Mouse (Mus musculus) frontal cortex, adult 2 months (tissue): Measurements from ENCODE around the gene Slc25a35. TPM values are rescaled to one million over a fixed set of nuclear protein-coding genes. Genes with fewer than 3 reads are reported as not detected.
A peak's percentile ranks its signal among the peaks of the same experiment; 100 is the strongest.
"Not testable (repeated sequence)": the region's sequence is repeated elsewhere in the genome, so short reads cannot be mapped to it uniquely, and the experiment has no call there.

ENCODE experiments used
- DNase-seq, 2 experiments: peaks; one replicate each; pipeline ENCODE4 v3.0.0; 2022; ENCODE audit warnings: low spot score in 1 of 2; ENCODE audit errors: extremely low spot score in 1 of 2
- polyA plus RNA-seq: library from polyadenylated mRNA; depleted of rRNA; stranded (reverse); fragments of >200 nt; gene quantifications from 2 replicates; pipeline ENCODE4 v1.2.3, GENCODE M21; 2012

Slc25a35 gene
- polyA plus RNA-seq, 1 experiment, result 15.3 TPM

GRCm38 (mm10) chr11:68957971-68958370, 10.0 kb upstream of the Slc25a35 start:
- no peak for DNase-seq

DNA sequence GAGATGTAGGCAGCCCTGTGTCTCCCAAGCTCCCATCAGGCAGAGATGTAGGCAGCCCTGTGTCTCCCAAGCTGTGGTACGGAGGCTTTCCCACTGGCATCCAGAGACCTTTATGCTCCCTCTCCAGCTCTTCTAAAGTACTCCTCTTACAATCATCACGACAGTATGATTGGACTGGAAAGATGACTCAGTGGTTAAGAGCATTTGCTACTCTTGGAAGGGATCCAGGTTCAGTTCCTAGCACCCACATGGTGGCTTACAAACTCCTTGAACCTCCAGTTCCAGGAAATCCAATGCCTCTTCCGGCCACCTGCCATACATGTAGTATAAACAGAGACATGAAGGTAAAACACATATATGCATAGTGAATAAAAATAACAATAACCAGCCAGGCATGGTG, 6.3 kb upstream of the Slc25a35 start:
- DNase-seq, result peak in 1 of 2 experiments; percentile 33

GRCm38 (mm10) chr11:68962159-68962558, 5.8 kb upstream of the Slc25a35 start:
- not testable (repeated sequence) for DNase-seq

DNA sequence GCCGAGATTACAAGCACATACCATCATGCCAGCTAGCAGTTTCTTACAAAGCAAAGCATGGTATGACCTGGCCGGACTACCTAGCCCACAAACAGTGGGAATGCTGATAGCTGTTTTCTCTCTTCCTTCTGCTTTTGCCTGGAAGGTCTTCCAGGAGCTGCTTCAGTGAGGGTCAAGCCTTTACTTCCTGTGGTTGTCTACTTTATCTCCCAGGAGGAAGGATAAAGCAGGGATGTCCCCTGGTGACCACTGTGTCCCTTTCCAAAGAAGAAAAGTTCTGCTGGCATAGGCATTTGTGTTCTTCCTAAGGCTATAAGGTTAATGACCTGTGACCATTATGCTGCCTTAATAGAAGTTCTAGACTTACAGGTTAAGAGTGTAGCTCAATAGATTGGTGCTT, 4.5 kb upstream of the Slc25a35 start:
- DNase-seq, result no peak

DNA sequence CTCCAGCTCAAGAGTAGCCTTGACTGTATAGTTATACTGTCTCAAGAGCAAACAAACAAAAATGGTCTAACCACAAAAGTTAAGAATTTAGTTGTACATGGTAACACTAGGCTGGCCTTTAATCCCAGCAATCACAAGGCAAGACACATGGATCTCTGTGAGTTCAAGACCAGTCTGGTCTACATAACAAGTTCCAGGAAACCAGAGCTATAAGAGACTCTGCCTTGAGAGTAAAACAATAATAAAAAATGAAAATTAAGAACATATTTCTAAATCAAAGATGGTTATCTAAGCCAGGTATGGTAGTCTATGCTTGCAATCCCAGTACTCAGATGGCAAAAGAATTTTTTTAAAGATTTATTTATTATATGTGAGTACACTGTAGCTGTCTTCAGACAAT, 2.9 kb upstream of the Slc25a35 start:
- DNase-seq, result no peak

DNA sequence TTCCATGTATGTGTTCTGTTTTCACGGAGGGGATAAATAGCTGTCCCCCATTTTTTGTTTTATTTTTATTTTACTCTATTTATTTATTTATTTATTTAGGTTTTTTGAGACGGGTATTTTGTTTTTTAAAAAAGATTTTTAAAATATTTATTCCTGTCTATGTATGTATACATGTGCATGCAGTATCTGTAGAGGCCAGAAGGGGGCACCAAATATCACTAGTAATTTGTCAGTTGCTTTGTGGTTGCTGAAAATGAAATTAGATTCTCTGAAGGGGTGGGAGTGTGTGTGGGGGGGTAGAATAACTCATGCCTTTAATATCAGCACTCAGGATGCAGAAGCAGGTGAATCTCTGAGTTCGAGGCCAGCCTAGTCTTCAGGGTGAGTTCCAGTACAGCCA, 2.1 kb upstream of the Slc25a35 start:
- DNase-seq, result peak in 1 of 2 experiments; percentile 77

DNA sequence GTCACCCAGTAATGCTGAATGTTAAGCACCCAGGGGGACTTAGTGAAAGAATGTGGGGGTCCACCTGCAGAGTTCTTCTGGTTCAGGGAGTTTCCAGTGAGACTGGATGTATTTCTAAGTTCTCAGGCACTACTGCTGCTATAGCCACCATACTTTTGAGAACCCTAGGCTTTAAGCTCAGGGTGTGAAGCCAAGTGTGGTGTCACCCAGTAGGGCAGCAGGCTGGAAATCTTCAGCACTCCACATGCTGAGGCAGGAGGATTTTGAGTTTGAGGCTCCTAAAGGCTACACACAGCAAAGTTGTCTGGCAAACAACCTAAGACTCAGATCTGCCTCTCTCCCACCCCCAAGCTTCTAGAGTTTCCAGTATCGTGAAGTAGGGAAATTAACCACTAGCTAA, 1.4 kb upstream of the Slc25a35 start:
- no peak for DNase-seq

DNA sequence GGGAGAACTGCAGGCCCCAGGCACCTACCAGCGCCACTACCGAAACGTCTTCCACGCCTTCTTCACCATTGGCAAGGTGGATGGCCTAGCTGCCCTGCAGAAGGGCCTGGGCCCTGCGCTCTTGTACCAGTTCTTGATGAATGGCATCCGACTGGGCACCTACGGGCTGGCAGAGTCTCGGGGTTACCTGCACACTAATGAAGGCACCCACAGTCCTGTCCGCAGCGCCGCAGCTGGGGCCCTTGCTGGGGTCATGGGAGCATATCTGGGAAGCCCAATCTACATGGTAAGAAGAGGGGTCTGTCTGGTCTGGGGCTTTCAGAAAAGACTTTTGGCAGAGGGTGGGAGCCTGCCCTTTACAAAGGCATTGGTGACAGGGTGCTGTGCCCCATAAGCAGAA, 821 bp downstream of the Slc25a35 start:
- DNase-seq, result no peak

DNA sequence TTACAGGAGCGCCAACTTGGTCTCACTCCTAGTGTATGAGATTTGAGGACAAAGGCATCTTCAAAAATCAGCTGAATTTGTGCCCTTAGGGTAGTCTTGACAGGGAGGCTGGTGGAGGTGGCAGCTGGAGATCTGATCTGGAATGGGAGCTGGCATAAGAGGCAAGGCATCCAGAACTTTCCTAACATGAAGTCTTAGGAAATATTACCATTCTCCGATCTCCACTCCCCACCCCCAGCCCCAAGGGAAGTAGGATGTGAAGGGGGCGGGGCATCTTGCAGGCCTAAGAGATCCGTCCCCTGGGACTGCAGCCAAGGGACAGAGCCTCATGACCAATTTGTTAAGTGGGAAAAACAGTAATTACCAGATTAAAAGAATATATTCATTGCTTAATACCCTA, 2.3 kb downstream of the Slc25a35 start:
- no peak for DNase-seq

GRCm38 (mm10) chr11:68973250-68974058, 5.5 kb downstream of the Slc25a35 start:
- DNase-seq, result peak; percentile 68 to 79

- DNase-seq, result no peak
Measured at GRCm38 (mm10) chr11:68974059-68974450, 6.1 kb downstream of the Slc25a35 start.

DNA sequence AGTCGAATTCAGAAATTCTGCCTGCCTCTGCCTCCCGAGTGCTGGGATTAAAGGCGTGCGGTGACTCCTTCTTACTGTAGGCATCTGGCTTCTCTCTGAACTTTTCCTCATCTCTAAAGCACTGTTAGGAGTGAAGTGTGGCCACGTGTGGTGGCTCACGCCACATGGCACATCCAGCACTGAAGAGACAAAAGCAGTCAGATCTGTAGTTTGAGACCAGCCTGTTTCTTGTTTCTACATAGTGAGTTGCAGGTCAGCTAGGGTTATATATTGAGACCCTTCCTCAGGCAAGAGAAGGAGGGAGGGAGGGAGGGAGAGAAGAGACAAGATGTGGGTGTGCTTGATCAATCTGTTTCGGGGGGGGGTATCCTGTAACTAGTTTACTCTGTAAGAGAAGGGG, 7.2 kb downstream of the Slc25a35 start, which contains the start of gene Rangrf:
Gene Rangrf, minus strand, starts transcription at position 101 of the 400 bp plus-strand sequence.
- no peak for DNase-seq

DNA sequence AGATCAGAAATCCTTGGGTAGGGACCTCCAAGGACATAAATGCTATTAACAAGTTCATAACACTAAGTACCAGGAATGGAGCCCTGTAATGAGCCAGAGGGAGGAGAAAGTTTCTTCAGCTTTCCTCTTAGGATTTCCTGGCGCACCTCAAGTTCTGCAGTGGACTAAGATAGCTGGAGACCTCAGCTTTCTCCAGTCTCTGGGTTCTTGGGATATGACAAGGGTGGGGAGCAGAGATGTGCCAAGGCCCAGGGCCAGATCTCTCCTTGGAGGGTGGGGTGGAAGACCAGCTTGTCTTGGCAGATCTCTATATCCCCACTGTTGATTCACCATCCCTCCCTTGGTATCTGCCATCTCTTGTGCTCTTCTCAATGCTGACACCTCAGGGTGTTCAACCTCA, 7.7 kb downstream of the Slc25a35 start:
- DNase-seq, result no peak

DNA sequence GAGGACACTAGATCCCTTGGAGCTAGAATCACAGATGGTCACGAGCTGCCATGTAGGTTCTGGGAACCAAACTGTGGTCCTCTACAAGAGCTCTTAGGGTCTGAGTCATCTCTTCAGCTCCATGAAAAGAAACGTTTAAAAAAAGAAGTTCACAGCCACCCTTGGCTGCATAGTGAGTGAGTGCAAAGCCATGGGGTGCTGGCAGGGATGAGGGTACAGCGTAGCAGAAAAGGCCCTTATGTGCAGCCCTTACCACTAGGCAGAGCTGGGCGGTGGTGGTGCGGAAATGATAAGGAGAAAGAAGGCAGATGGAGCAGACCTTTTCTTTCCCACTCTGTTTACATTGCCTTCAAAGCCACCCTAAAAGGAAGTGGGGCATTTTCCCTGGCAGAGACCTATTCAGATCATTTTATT, 11.4 kb downstream of the Slc25a35 start:
- DNase-seq, result peak in 1 of 2 experiments; percentile 54

- DNase-seq, result no peak
Measured at GRCm38 (mm10) chr11:68980919-68981318, 13.0 kb downstream of the Slc25a35 start.

GRCm38 (mm10) chr11:68982639-68983369, 14.9 kb downstream of the Slc25a35 start:
- peak in 1 of 2 experiments; percentile 85 for DNase-seq

DNA sequence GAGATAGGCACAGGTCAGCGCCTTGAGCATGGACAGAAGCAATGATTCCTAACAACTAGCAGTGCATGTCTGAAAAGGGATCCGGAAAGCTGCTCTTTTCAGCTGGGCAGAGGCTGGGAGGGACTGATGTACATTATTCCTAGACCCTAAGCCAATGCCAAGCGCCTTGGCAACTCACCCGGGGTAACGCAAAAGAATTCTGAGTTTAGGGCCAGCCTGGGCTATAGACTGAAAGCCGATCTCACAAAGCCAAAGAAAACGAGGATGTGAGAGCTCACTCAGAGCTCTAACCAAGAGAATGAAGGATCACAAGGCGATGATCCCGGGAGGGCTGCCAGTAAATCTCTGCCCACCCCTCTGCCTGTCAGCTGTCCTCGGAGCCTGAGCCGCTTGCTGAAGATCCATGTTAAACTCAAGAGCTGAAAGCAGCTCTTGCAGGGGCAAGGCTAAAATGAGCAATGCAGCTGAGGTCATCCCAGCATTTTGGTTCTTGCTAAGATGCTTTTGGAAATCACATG, 19.5 kb downstream of the Slc25a35 start:
- no peak for DNase-seq

- DNase-seq, result no peak
Measured at GRCm38 (mm10) chr11:68988341-68988740, 20.4 kb downstream of the Slc25a35 start.

GRCm38 (mm10) chr11:68993122-68993521, 25.2 kb downstream of the Slc25a35 start:
- DNase-seq, result no peak

DNA sequence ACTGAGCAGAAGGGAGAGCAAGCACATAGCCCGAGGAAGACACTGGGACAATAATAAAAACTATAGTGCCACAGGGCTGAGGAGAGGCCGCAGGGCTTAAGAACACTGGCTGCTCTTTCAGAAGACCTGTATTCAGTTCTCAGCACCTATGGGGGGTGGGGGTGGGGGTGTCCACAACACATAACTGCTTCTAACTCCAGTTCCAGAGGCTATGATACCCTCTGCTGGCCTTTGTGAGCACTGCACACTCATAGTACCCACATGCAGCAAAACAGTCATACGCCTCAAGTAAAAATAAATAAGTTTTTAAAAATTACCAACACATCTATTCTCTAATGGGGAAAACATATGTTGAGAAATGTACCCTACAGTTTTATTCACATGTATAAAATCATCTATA, 26.4 kb downstream of the Slc25a35 start:
- DNase-seq, result no peak

DNA sequence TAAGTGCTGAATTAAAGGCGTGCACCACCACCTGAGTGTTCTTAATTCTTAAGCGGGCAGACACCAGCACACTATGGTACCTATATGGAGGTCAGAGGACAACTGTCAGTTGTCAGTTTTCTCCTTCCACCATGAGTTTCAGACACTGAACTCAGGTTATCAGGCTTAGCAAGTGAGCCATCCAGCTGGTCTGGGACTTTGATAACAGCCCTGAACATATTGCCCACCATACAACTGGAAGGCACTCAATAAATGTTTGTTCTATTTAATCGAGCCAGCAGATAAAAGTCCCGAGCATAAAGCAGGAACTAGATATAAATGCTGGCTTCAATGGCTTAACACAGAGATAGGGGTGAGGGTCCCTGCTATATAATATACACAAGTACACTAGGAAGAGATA, 29.1 kb downstream of the Slc25a35 start:
- no peak for DNase-seq

- not testable (repeated sequence) for DNase-seq
Measured at GRCm38 (mm10) chr11:69002782-69003181, 34.9 kb downstream of the Slc25a35 start.
